Mouse (Mus musculus) heart, adult 2 months (tissue): ENCODE data around the gene Gm17581. TPM values are rescaled to one million over a fixed set of nuclear protein-coding genes. Genes with fewer than 3 reads are reported as not detected.

Experiments
- DNase-seq, 2 experiments: peaks; one replicate each; pipeline ENCODE4 v3.0.0; 2021
- H3K27ac ChIP-seq: fragments of 200-600 bp; 2 replicates; pipeline ENCODE4 v1.8.1; 2022
- H3K27me3 ChIP-seq: fragments of 200-500 bp; 2 replicates; pipeline ENCODE4 v1.6.1; 2012; ENCODE audit warnings: mild to moderate bottlenecking, low read length, inconsistent platforms, mixed read lengths; ENCODE audit not compliant: control insufficient read depth, insufficient read depth
- H3K36me3 ChIP-seq: fragments of 200-500 bp; 2 replicates; pipeline ENCODE4 v1.6.1; 2012; ENCODE audit warnings: low read length, inconsistent platforms; ENCODE audit not compliant: control insufficient read depth, insufficient read depth
- H3K4me1 ChIP-seq: fragments of 200-500 bp; 2 replicates; pipeline ENCODE4 v1.6.1; 2011; ENCODE audit warnings: low read length; ENCODE audit not compliant: control insufficient read depth, insufficient read depth
- H3K4me3 ChIP-seq: fragments of 200-600 bp; 2 replicates; pipeline ENCODE4 v1.8.1; 2022
- H3K79me2 ChIP-seq: fragments of 200-500 bp; replicated peaks from 2 replicates; pipeline ENCODE4 v1.6.1; 2012; ENCODE audit warnings: mild to moderate bottlenecking, inconsistent platforms, low read length, moderate library complexity, mixed read lengths; ENCODE audit not compliant: control insufficient read depth, insufficient read depth
- H3K9ac ChIP-seq: fragments of 200-500 bp; 2 replicates; pipeline ENCODE4 v1.6.1; 2012; ENCODE audit warnings: low read depth, mild to moderate bottlenecking, control low read depth, inconsistent platforms, low read length, mixed read lengths
- CTCF ChIP-seq: fragments of 200-600 bp; IDR thresholded peaks from 2 replicates; pipeline ENCODE4 v1.8.1; 2022; ENCODE audit warnings: antibody characterized with exemption, mild to moderate bottlenecking, moderate library complexity
- EP300 ChIP-seq: fragments of 200-500 bp; IDR thresholded peaks from 2 replicates; pipeline ENCODE4 v1.6.1; 2011; ENCODE audit warnings: low read depth, low read length, control low read depth; ENCODE audit not compliant: insufficient read depth
- POLR2A ChIP-seq: fragments of 200-500 bp; IDR thresholded peaks from 2 replicates; pipeline ENCODE4 v1.6.1; 2011; ENCODE audit warnings: mild to moderate bottlenecking, low read depth, low read length, control low read depth; ENCODE audit not compliant: insufficient read depth
- WGBS: fragments of 180-500 bp; shearing (Covaris S2); methylation state at CpG from one replicate; pipeline ENCODE4 v1.1.7; 2018; 5-methylcytosine and 5-hydroxymethylcytosine counted together
- intact Hi-C: fragments of 180-260 bp; cut with DNase I; formaldehyde crosslinking; loops from one replicate; pipeline ENCODE4 v1.15.1; 2025
- polyA plus RNA-seq: library from polyadenylated mRNA; depleted of rRNA; stranded (reverse); fragments of >200 nt; gene quantifications from 2 replicates; pipeline ENCODE4 v1.2.3, GENCODE M21; 2012
- total RNA-seq, 2 experiments: library from RNA; stranded (reverse); gene quantifications; 2 replicates each; pipeline ENCODE4 v1.2.3; 2021

The Gm17581 gene
- total and polyA plus RNA-seq, 3 experiments: not detected

DNA sequence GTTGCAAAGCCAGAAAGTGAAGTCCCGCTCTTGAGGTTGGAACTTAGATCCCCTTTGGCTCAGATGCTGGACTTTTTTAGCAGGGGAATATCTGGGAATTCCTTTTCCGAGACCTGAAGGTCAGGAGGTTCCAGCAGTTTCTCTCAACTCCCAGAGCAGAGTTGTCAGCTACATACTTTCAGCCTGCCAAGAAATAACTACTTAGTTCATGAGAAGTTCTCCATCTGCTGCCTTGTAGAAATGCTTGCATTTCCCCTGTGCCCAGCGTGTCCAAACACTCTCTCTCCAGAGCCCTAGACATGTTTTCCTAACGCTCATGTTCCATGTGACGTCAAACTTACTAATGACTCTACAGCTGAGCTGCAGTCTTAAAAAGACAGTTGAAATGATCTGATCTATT is 586 bp downstream of the Gm17581 start:
- intact Hi-C loops: no loop called here
- H3K27me3 ChIP-seq: no peaks in the 10 kb centered on the region
- WGBS: 48% methylated on average over 5 of the region's 5 CpGs
- DNase-seq: peak in 1 of 2 experiments; percentile 16
- no peak overlapping the region for H3K9ac ChIP-seq
- H3K36me3 ChIP-seq: no peaks in the 10 kb centered on the region
- no peak overlapping the region for H3K4me3 ChIP-seq
- H3K79me2 ChIP-seq: no peaks in the 10 kb centered on the region
- H3K27ac ChIP-seq: no peak overlapping the region
- H3K4me1 ChIP-seq: no peaks in the 10 kb centered on the region
- no peak for TF ChIP-seq CTCF
- no peak for TF ChIP-seq POLR2A
- TF ChIP-seq EP300: no peak

DNA sequence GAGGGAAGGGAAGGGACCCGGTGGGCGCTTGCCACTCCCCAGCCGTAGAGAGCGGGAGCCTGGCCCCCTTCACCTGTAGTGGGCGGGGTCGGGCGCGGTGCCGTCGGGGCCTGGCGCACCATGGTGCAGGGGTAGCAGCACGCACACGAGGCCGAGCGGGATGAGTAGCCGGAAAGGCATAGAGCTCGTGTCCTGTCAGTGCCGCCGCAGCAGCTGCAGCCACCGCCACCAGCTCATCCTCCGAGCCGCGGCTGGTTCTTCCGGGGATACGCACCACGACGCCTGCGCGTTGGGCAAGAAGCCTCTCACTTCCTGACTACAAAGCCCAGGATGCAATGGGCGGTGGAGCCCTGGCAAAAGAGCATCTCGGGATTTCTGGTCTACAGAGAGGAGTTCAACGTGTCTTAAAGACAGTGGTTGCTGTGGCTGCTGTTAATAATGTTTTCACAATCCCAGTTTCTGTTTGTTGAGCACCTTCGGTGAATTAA is 6.5 kb downstream of the Gm17581 start, which contains the start of gene Edem2:
Gene Edem2 (minus strand): TSS at position 318 of the 488 bp plus-strand sequence.
- peak within 1 kb of the TSS; percentile 48 for H3K27ac ChIP-seq
- peak; percentile 91 for TF ChIP-seq POLR2A
- no peak for TF ChIP-seq CTCF
- peak; percentile 75; the same call in 1 of the 2 replicates for TF ChIP-seq EP300
- peak within 1 kb of the TSS; percentile 84 for H3K9ac ChIP-seq
- intact Hi-C loops: loop anchor here (1.0 to 5.0 kb wide), 2 partner anchors 37 to 88 kb away; partner anchors contain the start of genes BC029722 and Trpc4ap
- no peaks in the 10 kb centered on the region for H3K79me2 ChIP-seq
- DNase-seq: peak; percentile 92 to 94
- no peaks in the 10 kb centered on the region for H3K27me3 ChIP-seq
- WGBS: 1% methylated on average over 33 of the region's 33 CpGs
- H3K36me3 ChIP-seq: no peaks in the 10 kb centered on the region
- H3K4me3 ChIP-seq: peak within 1 kb of the TSS; percentile 97
- H3K4me1 ChIP-seq: peaks cover 3% of the 10 kb centered on the region

DNA sequence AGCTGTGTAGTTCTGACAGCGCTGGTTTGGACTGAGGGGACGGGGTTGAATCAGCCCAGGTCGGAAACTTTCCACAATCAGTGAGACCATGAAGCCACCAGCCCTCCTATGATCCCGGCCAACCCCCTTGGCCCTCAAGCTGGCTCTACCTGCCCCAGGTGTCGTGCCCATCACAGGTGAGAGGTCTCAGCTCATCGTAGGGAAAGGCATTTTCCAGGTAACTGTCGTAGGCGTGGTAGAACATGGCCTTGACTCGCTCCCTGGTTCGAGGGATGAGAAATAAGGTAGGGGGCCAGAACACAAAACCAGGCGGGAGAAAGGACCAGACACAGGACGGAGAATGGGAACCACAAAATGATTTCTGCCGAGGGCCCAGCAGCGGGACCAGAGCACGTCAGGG is 6.9 kb downstream of the Gm17581 start:
- peak overlapping the region; percentile 84 for H3K9ac ChIP-seq
- H3K79me2 ChIP-seq: no peaks in the 10 kb centered on the region
- peaks cover 3% of the 10 kb centered on the region for H3K4me1 ChIP-seq
- peak overlapping the region; percentile 97 for H3K4me3 ChIP-seq
- intact Hi-C loops: loop anchor here (1.0 to 5.0 kb wide), 2 partner anchors 36 to 89 kb away; partner anchors contain the start of genes BC029722 and Trpc4ap
- H3K27me3 ChIP-seq: no peaks in the 10 kb centered on the region
- WGBS: 6% methylated on average over 15 of the region's 15 CpGs
- peak overlapping the region; percentile 48 for H3K27ac ChIP-seq
- TF ChIP-seq POLR2A: no peak
- TF ChIP-seq CTCF: no peak
- no peak for TF ChIP-seq EP300
- DNase-seq: no peak
- H3K36me3 ChIP-seq: no peaks in the 10 kb centered on the region

DNA sequence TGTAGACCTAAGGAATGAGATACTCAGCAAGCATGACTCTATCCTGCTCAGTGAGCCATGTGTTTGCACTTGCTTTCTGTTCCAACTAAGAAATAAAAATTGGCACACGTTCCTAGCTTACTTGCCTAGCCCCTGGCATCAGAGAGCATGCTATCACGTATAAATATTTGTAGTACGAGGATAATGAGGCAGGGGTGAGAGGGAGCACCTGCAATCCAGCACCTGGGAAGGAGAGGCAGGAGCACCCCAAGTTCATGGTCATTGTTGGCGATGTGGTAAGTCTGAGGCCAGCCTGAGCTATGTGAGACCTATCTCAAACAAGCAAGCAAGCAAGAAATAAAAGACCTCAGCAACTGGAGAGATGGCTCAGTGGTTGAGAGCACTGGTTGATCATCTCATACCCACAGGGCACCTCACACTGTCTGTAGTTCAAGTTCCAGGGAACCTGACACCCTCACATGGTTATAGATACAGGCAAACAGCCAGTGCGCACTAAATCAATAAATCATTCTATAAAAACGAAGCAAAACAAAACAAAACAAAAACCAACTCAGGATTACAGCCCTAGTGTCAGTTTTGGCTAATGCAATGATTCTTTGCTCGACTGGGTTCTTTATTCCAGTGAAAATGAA is 7.8 kb downstream of the Gm17581 start:
- no peak overlapping the region for H3K9ac ChIP-seq
- H3K4me3 ChIP-seq: no peak overlapping the region
- no peak for TF ChIP-seq POLR2A
- no peak for TF ChIP-seq EP300
- no peak for TF ChIP-seq CTCF
- H3K36me3 ChIP-seq: no peaks in the 10 kb centered on the region
- DNase-seq: no peak
- H3K4me1 ChIP-seq: peaks cover 3% of the 10 kb centered on the region
- no peak overlapping the region for H3K27ac ChIP-seq
- H3K27me3 ChIP-seq: no peaks in the 10 kb centered on the region
- intact Hi-C loops: loop anchor here (5.0 kb wide), 1 partner anchor 89 kb away; the partner anchor contains the start of gene BC029722
- H3K79me2 ChIP-seq: no peaks in the 10 kb centered on the region
- 74% methylated on average over 7 of the region's 7 CpGs for whole genome bisulfite sequencing

DNA sequence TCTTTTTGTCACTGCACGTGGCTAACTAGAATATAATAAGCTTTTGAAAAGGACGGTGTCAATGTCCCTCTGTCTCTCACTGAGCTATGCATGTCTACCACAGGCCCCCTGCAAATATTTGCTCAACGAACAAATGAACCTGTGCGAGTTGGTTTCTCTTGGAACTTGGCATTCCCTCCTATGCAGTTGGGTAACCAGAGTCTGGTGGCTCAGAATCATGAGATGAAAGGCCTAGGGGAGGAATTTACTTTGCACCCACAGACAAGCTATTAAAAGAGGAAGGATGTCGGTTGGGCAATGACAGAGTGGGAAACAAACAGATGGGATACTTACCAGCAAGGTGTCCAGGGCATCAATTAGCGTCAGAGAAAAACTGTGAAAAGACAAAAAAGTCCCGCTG is 9.4 kb downstream of the Gm17581 start:
- 88% methylated on average over 7 of the region's 7 CpGs for WGBS
- no peak overlapping the region for H3K27ac ChIP-seq
- peaks cover 3% of the 10 kb centered on the region for H3K4me1 ChIP-seq
- no peaks in the 10 kb centered on the region for H3K27me3 ChIP-seq
- no peak for DNase-seq
- intact Hi-C loops: loop anchor here (5.0 kb wide), 1 partner anchor 91 kb away; the partner anchor contains the start of gene BC029722
- no peak overlapping the region for H3K9ac ChIP-seq
- TF ChIP-seq CTCF (no peak), POLR2A (no peak), EP300 (no peak)
- H3K4me3 ChIP-seq: no peak overlapping the region
- no peaks in the 10 kb centered on the region for H3K36me3 ChIP-seq
- no peaks in the 10 kb centered on the region for H3K79me2 ChIP-seq

DNA sequence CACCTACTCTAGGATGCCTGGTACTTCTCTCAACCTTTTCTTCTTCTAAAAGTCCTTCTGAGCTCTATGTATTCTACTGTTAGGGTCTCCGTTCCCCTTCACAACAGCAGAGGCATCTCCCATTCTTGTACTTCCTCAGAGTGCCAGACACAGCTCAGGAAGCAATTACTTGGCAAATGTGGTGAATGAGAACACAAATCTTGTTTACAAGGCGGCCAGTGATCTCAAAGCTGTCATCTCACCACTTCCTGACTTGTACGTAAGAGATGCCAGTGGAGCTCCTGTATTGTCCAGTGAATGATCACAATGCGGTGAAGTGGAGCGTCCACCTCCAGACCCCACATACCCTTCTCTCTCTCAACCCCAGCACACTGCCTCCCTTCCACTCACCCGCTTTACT is 11.1 kb downstream of the Gm17581 start:
- H3K4me3 ChIP-seq: no peak overlapping the region
- DNase-seq: no peak
- intact Hi-C loops: no loop called here
- 79% methylated on average over 6 of the region's 6 CpGs for WGBS
- peaks cover 3% of the 10 kb centered on the region for H3K4me1 ChIP-seq
- no peaks in the 10 kb centered on the region for H3K36me3 ChIP-seq
- TF ChIP-seq EP300 (no peak), POLR2A (no peak), CTCF (no peak)
- H3K27ac ChIP-seq: no peak overlapping the region
- no peaks in the 10 kb centered on the region for H3K79me2 ChIP-seq
- H3K27me3 ChIP-seq: no peaks in the 10 kb centered on the region
- no peak overlapping the region for H3K9ac ChIP-seq
